Mouse (Mus musculus) monocyte, adult 5-6 weeks (primary cell): ENCODE data around the gene Hrct1. TPM values are rescaled to one million over a fixed set of nuclear protein-coding genes. Genes with fewer than 3 reads are reported as not detected.

Experiments used
- ATAC-seq: fragments of 153-309, 156-312 bp; replicated peaks from 2 replicates; pipeline ENCODE4 v1.8.0; 2017; ENCODE audit warnings: mild to moderate bottlenecking; ENCODE audit not compliant: low TSS enrichment, insufficient number of reproducible peaks, severe bottlenecking, poor library complexity, low FRiP score
- total RNA-seq: library from RNA; stranded (forward); fragments of 200-1000, 200-491, 200-594 nt; gene quantifications from 3 replicates; pipeline ENCODE4 v1.2.3, GENCODE M21; 2017

Hrct1 gene
- total RNA-seq, 1 experiment from 2014 or later = not detected

DNA sequence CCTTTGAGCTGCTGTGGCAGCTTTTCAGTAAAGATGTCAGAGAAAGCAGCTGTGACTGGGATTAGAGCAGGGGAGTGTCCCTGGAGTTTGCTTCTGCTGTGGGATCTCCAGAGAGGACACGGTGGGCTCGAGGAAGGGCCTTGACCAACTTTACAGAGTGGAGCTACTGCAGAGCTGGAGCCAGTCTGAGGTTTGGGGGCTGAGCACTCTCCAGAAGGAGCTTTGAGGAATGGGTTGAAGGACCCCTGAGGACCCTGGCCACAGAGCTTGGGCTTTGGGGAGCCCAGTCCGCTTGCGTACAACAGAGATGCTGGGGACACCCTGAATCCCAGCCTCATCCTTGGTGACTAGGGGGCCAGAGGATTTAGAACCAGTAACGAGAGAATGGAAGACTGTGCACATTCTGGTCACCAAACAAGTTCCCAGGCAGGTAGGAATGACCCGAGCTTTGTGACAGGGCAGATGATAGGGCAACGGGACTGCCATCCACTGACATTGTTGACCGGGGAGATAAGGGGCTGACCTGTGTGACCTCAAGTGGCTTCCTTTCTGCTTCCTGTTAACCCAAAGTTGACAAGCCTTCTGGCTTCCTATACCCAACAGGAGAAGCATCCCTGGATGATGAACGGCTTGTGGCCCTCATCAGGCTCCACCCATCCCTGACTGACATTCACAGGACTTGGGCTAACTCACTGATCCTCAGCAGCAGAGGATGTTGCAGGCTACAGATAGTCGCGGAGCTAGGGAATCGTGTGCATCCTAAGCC lies 577 bp upstream of the Hrct1 start:
- ATAC-seq = no peak

GRCm38 (mm10) chr4:43727718-43728575 lies 959 bp downstream of the Hrct1 start:
- ATAC-seq = no peak

DNA sequence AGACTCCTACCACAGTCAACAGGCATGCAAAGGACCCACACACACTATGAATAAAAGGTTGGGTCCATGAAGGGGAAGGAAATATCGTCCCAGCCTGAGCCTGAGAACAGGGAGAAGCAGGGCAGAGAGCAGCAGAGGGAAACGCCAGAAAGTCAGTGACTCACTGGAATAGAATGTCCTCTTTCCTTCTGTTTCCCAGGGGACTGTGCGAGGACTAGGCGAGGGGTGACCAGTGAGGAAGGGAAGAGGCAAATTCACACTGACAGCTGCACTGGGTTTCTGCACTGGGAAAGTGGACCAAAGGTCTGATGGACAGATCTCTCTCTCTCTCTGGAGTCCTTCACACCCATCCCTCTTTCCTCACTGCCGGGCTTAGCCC lies 1.6 kb downstream of the Hrct1 start:
- ATAC-seq = no peak

- no peak for ATAC-seq
Measured at GRCm38 (mm10) chr4:43729126-43729525, 2.1 kb downstream of the Hrct1 start.

DNA sequence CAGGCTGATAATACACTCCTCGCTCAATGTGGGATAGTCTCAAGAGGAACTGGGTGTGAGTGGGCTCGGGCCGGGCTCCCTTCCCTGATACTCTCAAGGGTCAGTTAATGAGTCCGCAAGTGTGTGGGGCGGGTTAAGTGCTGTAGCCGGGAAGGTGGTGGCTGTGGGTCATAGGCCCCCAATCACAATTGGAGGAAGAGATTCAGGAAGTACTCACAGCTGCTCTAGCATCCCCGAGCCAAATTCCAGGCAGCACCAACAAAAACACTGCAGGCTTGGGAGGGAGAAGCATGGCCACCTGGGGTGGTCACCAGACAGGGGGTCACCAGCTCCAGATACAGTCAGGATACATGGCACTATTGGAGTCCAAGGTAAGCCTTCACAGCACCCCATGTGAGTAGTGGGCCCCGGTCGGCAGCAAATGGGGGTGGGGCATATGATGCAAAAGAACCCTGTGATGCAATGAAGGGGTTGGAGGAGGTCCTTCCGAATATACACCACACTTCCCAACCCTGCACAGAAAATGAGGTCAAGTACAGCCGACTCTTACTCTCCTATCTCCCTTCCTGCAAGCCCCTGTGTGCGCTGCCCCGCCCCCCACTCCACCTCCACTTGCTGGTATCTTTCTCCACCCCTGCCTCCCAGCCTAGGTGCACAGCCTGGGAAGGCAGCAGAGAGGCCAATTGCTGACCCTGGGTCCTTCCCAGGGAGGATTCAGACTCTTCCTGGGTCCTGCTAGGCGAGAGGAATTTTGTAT lies 3.0 kb downstream of the Hrct1 start, which contains the start of gene Spaar:
Gene Spaar (plus strand): TSS at position 241 of the 757 bp plus-strand sequence.
- no peak for ATAC-seq

GRCm38 (mm10) chr4:43730750-43731297 lies 3.8 kb downstream of the Hrct1 start:
- no peak for ATAC-seq

- ATAC-seq = no peak
Measured at GRCm38 (mm10) chr4:43732171-43732570, 5.2 kb downstream of the Hrct1 start.

- no peak for ATAC-seq
Measured at GRCm38 (mm10) chr4:43733186-43733585, 6.2 kb downstream of the Hrct1 start.

- ATAC-seq = no peak
Measured at GRCm38 (mm10) chr4:43737144-43737543, 10.2 kb downstream of the Hrct1 start.

- ATAC-seq = no peak
Measured at GRCm38 (mm10) chr4:43738989-43739674, 12.1 kb downstream of the Hrct1 start.

DNA sequence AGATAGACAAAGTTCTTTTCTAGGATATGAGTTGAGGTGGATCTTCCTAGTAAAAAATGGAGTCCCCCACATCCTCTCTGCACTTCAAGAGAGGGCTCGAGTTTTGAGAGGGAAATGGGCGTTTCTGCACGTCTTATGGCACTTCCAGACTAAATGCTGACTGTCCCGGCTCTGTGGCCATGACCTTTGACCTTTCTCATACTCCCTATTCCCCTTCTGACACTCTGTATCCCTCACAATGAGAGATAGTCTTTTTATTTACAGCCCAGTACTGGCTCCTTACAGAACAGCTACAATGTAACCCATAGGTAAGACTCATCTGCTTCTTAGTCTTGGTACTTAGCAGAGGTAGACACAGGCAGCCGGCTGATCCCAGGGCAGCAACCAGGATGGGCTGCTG lies 14.5 kb downstream of the Hrct1 start:
- no peak for ATAC-seq

- ATAC-seq = no peak
Measured at GRCm38 (mm10) chr4:43742637-43743036, 15.6 kb downstream of the Hrct1 start.

- no peak for ATAC-seq
Measured at GRCm38 (mm10) chr4:43743099-43743498, 16.1 kb downstream of the Hrct1 start.

DNA sequence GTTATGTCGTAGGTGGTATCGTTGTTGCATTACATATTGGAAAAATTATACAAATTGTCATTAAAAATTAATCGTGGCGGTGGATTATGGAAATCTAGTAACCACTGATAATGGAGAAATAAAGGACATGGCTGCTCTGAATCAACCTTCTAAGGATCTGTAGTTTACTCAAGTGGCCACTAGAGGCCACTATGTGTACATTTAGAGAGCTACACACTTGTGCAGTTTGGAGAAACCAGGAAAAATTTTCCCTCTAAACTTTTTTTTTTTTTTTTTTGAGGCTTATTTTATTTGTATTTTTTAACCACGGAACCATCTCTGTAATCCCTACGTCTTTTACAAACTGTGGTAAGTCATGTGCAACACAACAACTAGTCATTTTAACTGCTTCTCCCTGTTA lies 18.2 kb downstream of the Hrct1 start:
- ATAC-seq = no peak; the same call in 1 of the 2 replicates

DNA sequence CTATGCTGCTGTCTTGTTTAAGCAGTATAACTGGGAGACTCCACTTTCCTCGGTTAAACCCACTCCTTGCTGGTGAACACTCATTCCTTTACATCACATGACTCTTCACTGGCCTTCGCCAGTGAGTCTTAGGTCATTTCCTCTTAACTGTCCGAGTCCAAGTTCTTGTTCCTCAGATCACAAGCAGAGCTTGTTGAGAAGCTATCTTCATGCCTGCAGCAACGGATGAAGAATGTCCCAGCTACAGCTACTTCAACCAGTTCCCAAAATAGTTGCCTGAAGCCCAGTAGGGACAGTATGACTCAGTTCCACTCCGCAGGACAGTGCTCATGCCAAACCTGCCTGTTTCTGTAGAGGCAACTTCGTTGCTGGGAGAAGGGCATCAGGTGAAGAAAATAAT lies 30.2 kb downstream of the Hrct1 start:
- ATAC-seq = no peak

DNA sequence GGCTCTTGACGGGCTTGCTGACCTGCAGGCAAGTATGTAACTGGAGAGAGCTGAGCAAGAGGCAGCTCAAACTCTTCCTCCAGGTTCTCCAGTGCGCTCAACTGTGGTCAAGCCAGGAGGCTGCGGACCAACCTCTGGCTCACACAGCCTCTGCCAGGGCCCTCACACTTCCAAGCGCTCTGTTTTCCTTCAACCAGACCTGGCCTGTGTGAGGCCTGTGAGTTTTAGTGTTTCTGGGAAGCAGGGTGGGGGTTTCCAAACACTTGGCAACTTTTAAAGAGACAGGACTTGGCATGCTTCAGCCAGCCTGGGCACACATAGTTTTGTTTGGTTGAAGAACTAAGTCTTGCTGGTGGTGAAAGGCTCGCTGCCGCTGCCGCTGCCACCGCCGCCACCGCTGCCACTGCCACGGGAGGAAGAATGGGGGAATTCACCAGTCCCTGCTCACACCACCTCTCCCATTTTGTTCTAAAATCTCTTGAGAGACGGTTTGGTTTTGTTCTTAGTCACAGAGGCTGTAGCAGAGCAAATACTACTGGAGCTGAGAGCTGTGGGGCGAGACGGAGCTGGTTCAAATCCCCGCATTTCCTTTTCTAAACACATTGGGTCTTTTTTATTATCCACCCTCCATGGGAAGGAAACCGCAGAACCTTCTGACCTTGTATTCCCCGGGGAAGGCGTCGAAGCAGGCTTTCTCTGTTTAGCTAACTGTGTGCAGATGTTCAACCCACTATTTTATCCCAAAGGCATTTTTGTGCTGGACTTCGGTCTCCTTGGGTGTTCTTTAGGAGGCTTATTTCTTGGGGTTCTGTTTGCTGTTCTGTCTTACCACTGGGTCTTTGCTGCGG lies 32.8 kb downstream of the Hrct1 start:
- ATAC-seq = no peak

GRCm38 (mm10) chr4:43760460-43760859 lies 33.5 kb downstream of the Hrct1 start:
- ATAC-seq = no peak

DNA sequence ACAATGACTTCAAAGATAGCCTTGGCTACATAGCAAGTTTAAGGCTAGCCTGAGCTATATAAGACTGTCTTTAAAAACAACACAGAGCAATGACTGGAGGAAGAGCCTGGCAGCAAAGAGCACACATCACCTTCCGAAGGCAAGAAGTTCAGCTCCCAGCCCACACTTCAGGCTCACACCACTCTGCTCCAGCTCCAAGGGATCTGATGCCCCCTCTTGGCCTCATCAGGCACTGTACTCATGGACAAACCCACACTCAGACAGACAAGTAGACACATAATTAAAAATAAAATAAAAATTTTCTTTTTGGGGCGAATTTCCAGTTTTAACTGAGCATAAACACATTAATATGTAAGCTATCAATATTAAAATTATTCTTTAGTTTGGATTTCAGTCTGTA lies 34.3 kb downstream of the Hrct1 start:
- no peak for ATAC-seq
